Mouse (Mus musculus) cerebellum, adult (tissue): ENCODE results near the gene Rps18.
A peak's percentile ranks its signal among the peaks of the same experiment; 100 is the strongest.
"Not testable (repeated sequence)": the region's sequence is repeated elsewhere in the genome, so short reads cannot be mapped to it uniquely, and the experiment has no call there.

Source experiments
- ATAC-seq: cut with Nextera tagmentation; 2 replicates; pipeline ENCODE4 v1.9.2; 2017; ENCODE audit warnings: mild to moderate bottlenecking, moderate library complexity, mixed read lengths; ENCODE audit not compliant: insufficient number of reproducible peaks, low FRiP score, low TSS enrichment

Rps18 gene

GRCm38 (mm10) chr17:33969394-33969793, 13.6 kb upstream of the Rps18 start:
- no peak for ATAC-seq

- peak; percentile 31; the same call in 1 of the 2 replicates for ATAC-seq
Measured at GRCm38 (mm10) chr17:33968927-33969326, 13.1 kb upstream of the Rps18 start.

GRCm38 (mm10) chr17:33968489-33968888, 12.7 kb upstream of the Rps18 start:
- ATAC-seq: peak; percentile 61; the same call in 1 of the 2 replicates

GRCm38 (mm10) chr17:33965846-33966550, 10.2 kb upstream of the Rps18 start:
- no peak for ATAC-seq

GRCm38 (mm10) chr17:33965082-33965845, 9.5 kb upstream of the Rps18 start:
- ATAC-seq: no peak

GRCm38 (mm10) chr17:33962876-33963275, 7.1 kb upstream of the Rps18 start:
- ATAC-seq: no peak

- ATAC-seq: no peak
Measured at GRCm38 (mm10) chr17:33959948-33960347, 4.1 kb upstream of the Rps18 start.

GRCm38 (mm10) chr17:33959135-33959534, 3.3 kb upstream of the Rps18 start:
- ATAC-seq: no peak

GRCm38 (mm10) chr17:33958451-33958850, 2.6 kb upstream of the Rps18 start:
- no peak for ATAC-seq

- ATAC-seq: no peak
Measured at GRCm38 (mm10) chr17:33957493-33957892, 1.7 kb upstream of the Rps18 start.

- ATAC-seq: no peak
Measured at GRCm38 (mm10) chr17:33956336-33956735, 535 bp upstream of the Rps18 start.

GRCm38 (mm10) chr17:33954646-33955554, 901 bp downstream of the Rps18 start:
- no peak; the same call in 1 of the 2 replicates for ATAC-seq

GRCm38 (mm10) chr17:33953961-33954565, 1.7 kb downstream of the Rps18 start:
- no peak for ATAC-seq

GRCm38 (mm10) chr17:33953310-33953709, 2.5 kb downstream of the Rps18 start:
- no peak for ATAC-seq

- ATAC-seq: no peak
Measured at GRCm38 (mm10) chr17:33952879-33953278, 2.9 kb downstream of the Rps18 start.

GRCm38 (mm10) chr17:33952015-33952414, 3.8 kb downstream of the Rps18 start:
- not testable (repeated sequence) for ATAC-seq

- ATAC-seq: peak; percentile 45
Measured at GRCm38 (mm10) chr17:33951021-33951946, 4.5 kb downstream of the Rps18 start, which contains the start of gene B3galt4. B3galt4 (minus strand) TSS chr17:33951488.

GRCm38 (mm10) chr17:33950131-33950625, 5.6 kb downstream of the Rps18 start:
- no peak for ATAC-seq
